8 mouse cellular contexts compared by ENCODE assay signal in genomic region chr13:59856286-59857070, GRCm38 (mm10). TPM values are rescaled to one million over a fixed set of nuclear protein-coding genes. Genes with fewer than 3 reads are reported as not detected.
DNase-seq lines count a peak whose midpoint lies in the region; ATAC-seq and TF ChIP-seq lines count a peak whose summit lies in the region.
"Had no signal": no experiment of that assay in that cellular context is flagged by ENCODE, and none has a peak within 500 bp of the region (broad histone marks: within the 10 kb centered on the region; RNA-seq: fewer than 3 reads in every experiment).

No protein-coding gene starts in this region.

- TF ChIP-seq POLR2A in thymus, adult 2 months (IDR thresholded peaks at IDR 0.05; ENCODE audit: control insufficient read depth, extremely low read depth, insufficient read depth, low read length, poor library complexity) = no peak
- no peak for TF ChIP-seq POLR2A in embryonic fibroblast, embryonic 13.5 days (IDR thresholded peaks at IDR 0.05; ENCODE audit: low read depth, low read length)

- peak; percentile 40 for DNase-seq in thymus, adult 2 months
- no peak for DNase-seq in thymus, adult 18-20 months
- peak; percentile 85 for DNase-seq in adrenal gland, adult 2 months
- DNase-seq in left cerebral cortex, postnatal 4 days = peak; percentile 60
- peak; percentile 72 for DNase-seq in neural tube, embryonic 11.5 days (ENCODE audit: low spot score)

- H3K27me3 ChIP-seq in thymus, adult 2 months (ENCODE audit: control insufficient read depth, insufficient read depth, low read length) = no peaks in the 10 kb centered on the region
- no peaks in the 10 kb centered on the region for H3K27me3 ChIP-seq in neural tube, embryonic 11.5 days (ENCODE audit: control insufficient read depth, insufficient read depth, low read length)

- no peak overlapping the region for H3K27ac ChIP-seq in thymus, adult 2 months (ENCODE audit: control insufficient read depth, insufficient read depth, low read length)
- H3K27ac ChIP-seq in embryonic fibroblast, embryonic 13.5 days (ENCODE audit: insufficient read depth, low read length) = peak overlapping the region; percentile 53
- no peak overlapping the region for H3K27ac ChIP-seq in neural tube, embryonic 11.5 days (ENCODE audit: low read depth, low read length)
- H3K27ac ChIP-seq: heart, embryonic 13.5 days had no signal

- H3K4me2 ChIP-seq in neural tube, embryonic 11.5 days (ENCODE audit: low read depth) = no peak overlapping the region
- H3K4me2 ChIP-seq: heart, embryonic 13.5 days had no signal

- no peaks in the 10 kb centered on the region for H3K36me3 ChIP-seq in thymus, adult 2 months (ENCODE audit: control insufficient read depth, insufficient read depth, low read length)
- H3K36me3 ChIP-seq in neural tube, embryonic 11.5 days (ENCODE audit: control insufficient read depth, insufficient read depth, low read length) = no peaks in the 10 kb centered on the region
- H3K36me3 ChIP-seq: heart, embryonic 13.5 days had no signal

- intact Hi-C loops in left cerebral cortex, postnatal 4 days (cut with DNase I) = no loop called here

- no peak overlapping the region for H3K9ac ChIP-seq in neural tube, embryonic 11.5 days (ENCODE audit: low read length)
- H3K9ac ChIP-seq: heart, embryonic 13.5 days had no signal

- H3K9me3 ChIP-seq in neural tube, embryonic 11.5 days (ENCODE audit: control insufficient read depth, low read length) = no peaks in the 10 kb centered on the region
- H3K9me3 ChIP-seq: heart, embryonic 13.5 days had no signal

- peak; percentile 83; the same call in 1 of the 2 replicates for TF ChIP-seq CTCF in thymus, adult 2 months (IDR thresholded peaks at IDR 0.05; ENCODE audit: borderline replicate concordance, control insufficient read depth, extremely low read depth, insufficient read depth, low read length, poor library complexity)
- TF ChIP-seq CTCF in embryonic fibroblast, embryonic 13.5 days (IDR thresholded peaks at IDR 0.05; ENCODE audit: borderline replicate concordance, insufficient read depth, low read length) = peak; percentile 96

- WGBS in thymus, adult 2 months = 55% methylated on average over 20 of the region's 20 CpGs
- WGBS in neural tube, embryonic 11.5 days = 52% methylated on average over 20 of the region's 20 CpGs

- peak; percentile 71 to 72 for ATAC-seq in hematopoietic stem cell, adult 5-6 weeks (replicated peaks in 1 of 2; ENCODE audit: insufficient read depth in 1 of 2, low FRiP score in 2 of 2, low TSS enrichment in 1 of 2, low read depth in 1 of 2, poor library complexity in 2 of 2, severe bottlenecking in 2 of 2)
- ATAC-seq in neural tube, embryonic 11.5 days (ENCODE audit: insufficient read depth, low FRiP score, low TSS enrichment) = no peak

- no peaks in the 10 kb centered on the region for H3K4me1 ChIP-seq in thymus, adult 2 months (replicated peaks; ENCODE audit: control insufficient read depth, insufficient read depth, low read length)
- peaks cover 2% of the 10 kb centered on the region; the same call in 1 of the 2 replicates for H3K4me1 ChIP-seq in embryonic fibroblast, embryonic 13.5 days (ENCODE audit: control insufficient read depth, insufficient read depth, low read length)
- H3K4me1 ChIP-seq in neural tube, embryonic 11.5 days (ENCODE audit: control insufficient read depth, insufficient read depth, low read length) = no peaks in the 10 kb centered on the region

- no peak overlapping the region for H3K4me3 ChIP-seq in thymus, adult 2 months (ENCODE audit: control insufficient read depth, insufficient read depth, low read length)
- H3K4me3 ChIP-seq in embryonic fibroblast, embryonic 13.5 days (ENCODE audit: insufficient read depth, low read length) = no peak overlapping the region
- H3K4me3 ChIP-seq in neural tube, embryonic 11.5 days (ENCODE audit: low read depth, low read length) = no peak overlapping the region
- H3K4me3 ChIP-seq: heart, embryonic 13.5 days had no signal

RNA-seq across cellular contexts. Expression of gene Tut7, which starts 33.5 kb away (rescaled TPM):
- 43.6 and 47.4 TPM in 2 replicates for polyA plus RNA-seq in thymus, adult 2 months (2012; rRNA removed)
- total RNA-seq in adrenal gland, adult 2 months (2021) = 10 to 100 TPM; 60.9 to 79.3 TPM
- polyA plus RNA-seq in adrenal gland, adult 2 months (2012; rRNA removed) = 14.8 and 16.4 TPM in 2 replicates
- polyA plus RNA-seq in embryonic fibroblast, embryonic 13.5 days (2011; ENCODE audit: insufficient read length, low read depth, missing spikeins) = 102 and 113 TPM in 2 replicates
- total RNA-seq in hematopoietic stem cell, adult 5-6 weeks (2017) = 207 and 246 TPM in 2 replicates
- total RNA-seq in left cerebral cortex, postnatal 4 days (2021) = 10 to 100 TPM; 66.2 to 70.8 TPM
- 51.8 and 53.4 TPM in 2 replicates for polyA plus RNA-seq in neural tube, embryonic 11.5 days (2014; fragmentation: Nextera tagmentation; extraction: Ambion mirVana)

Comparison
In these comparisons a context has a peak if more than half of its experiments do, and no peak if none do; other contexts are left out.
1. DNase-seq: peak in thymus, adult 2 months (single experiment), adrenal gland, adult 2 months (single experiment), left cerebral cortex, postnatal 4 days (single experiment) and neural tube, embryonic 11.5 days (single experiment); none in thymus, adult 18-20 months (0 of 2).